Mouse (Mus musculus) neural tube, embryonic 11.5 days (tissue): ENCODE results near the gene Serping1. TPM values are rescaled to one million over a fixed set of nuclear protein-coding genes. Genes with fewer than 3 reads are reported as not detected.

Experiments
- ATAC-seq: fragments of 200-750 bp; cut with Nextera tagmentation; 2 replicates; pipeline ENCODE4 v1.8.0; 2017; ENCODE audit warnings: moderate number of reproducible peaks, mild to moderate bottlenecking, moderate TSS enrichment, moderate library complexity; ENCODE audit not compliant: insufficient read depth, low FRiP score, low TSS enrichment
- DNase-seq: peaks from one replicate; pipeline ENCODE4 v3.0.0-alpha.2; 2015; ENCODE audit warnings: low spot score
- H3K27ac ChIP-seq: fragments of 300-500 bp; sonication (generic); 2 replicates; pipeline ENCODE4 v1.5.1; 2014; ENCODE audit warnings: low read depth, mild to moderate bottlenecking, low read length
- H3K27me3 ChIP-seq: fragments of 300-500 bp; sonication (generic); 2 replicates; pipeline ENCODE4 v1.6.1; 2014; ENCODE audit warnings: mild to moderate bottlenecking, low read length, mixed read lengths; ENCODE audit not compliant: control insufficient read depth, insufficient read depth
- H3K36me3 ChIP-seq: fragments of 300-500 bp; sonication (generic); 2 replicates; pipeline ENCODE4 v1.6.1; 2014; ENCODE audit warnings: mild to moderate bottlenecking, low read length, moderate library complexity, mixed read lengths; ENCODE audit not compliant: control insufficient read depth, insufficient read depth
- H3K4me1 ChIP-seq: fragments of 300-500 bp; sonication (generic); 2 replicates; pipeline ENCODE4 v1.6.1; 2014; ENCODE audit warnings: low read length, mixed read lengths; ENCODE audit not compliant: control insufficient read depth, insufficient read depth
- H3K4me2 ChIP-seq: fragments of 300-500 bp; sonication (generic); 2 replicates; pipeline ENCODE4 v1.6.1; 2014; ENCODE audit warnings: low read depth, mild to moderate bottlenecking, moderate library complexity
- H3K4me3 ChIP-seq: fragments of 300-500 bp; sonication (generic); 2 replicates; pipeline ENCODE4 v1.5.1; 2014; ENCODE audit warnings: low read depth, low read length
- H3K9ac ChIP-seq: fragments of 300-500 bp; sonication (generic); 2 replicates; pipeline ENCODE4 v1.6.1; 2014; ENCODE audit warnings: mild to moderate bottlenecking, low read length
- H3K9me3 ChIP-seq: fragments of 300-500 bp; sonication (generic); 2 replicates; pipeline ENCODE4 v1.6.1; 2016; ENCODE audit warnings: low read length; ENCODE audit not compliant: control insufficient read depth
- WGBS: fragments of 180-500 bp; shearing (Covaris S2); extraction: QIAGEN DNeasy Blood & Tissue Kit; methylation state at CpG from one replicate; pipeline ENCODE4 v1.1.7; 2014; 5-methylcytosine and 5-hydroxymethylcytosine counted together
- polyA plus RNA-seq: library from polyadenylated mRNA; unstranded; fragments of >200 nt; fragmentation: Nextera tagmentation; extraction: Ambion mirVana; gene quantifications from 2 replicates; pipeline ENCODE4 v1.2.1, GENCODE M21; 2014

The Serping1 gene
- polyA plus RNA-seq, 1 experiment from 2014 or later: 31.9 TPM

DNA sequence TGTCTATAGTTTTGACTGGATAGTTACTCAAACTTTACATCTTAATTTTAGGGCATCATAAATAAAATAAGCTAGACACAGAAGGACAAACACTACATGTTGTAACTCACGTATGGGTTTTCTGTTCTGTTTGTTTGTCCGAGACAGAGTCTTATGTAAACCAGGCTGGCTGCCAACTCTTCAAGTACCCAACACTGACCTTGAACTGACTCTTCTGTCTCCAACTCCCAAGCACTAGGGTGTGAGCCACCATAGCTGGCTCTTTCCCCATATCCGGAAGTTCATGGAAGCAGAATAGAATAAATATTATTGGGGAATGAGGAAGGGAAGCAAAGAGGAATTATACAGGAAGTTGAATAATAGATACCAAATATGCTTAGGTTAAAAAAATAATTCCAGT is 17.3 kb upstream of the Serping1 start:
- 90% methylated on average over 3 of the region's 3 CpGs for WGBS
- no peak overlapping the region for H3K9ac ChIP-seq
- H3K27ac ChIP-seq: no peak overlapping the region
- H3K4me2 ChIP-seq: no peak overlapping the region
- DNase-seq (no peak), ATAC-seq (no peak)
- no peak overlapping the region for H3K4me3 ChIP-seq
- no peaks in the 10 kb centered on the region for H3K4me1 ChIP-seq
- H3K36me3 ChIP-seq: no peaks in the 10 kb centered on the region
- no peaks in the 10 kb centered on the region for H3K27me3 ChIP-seq
- no peaks in the 10 kb centered on the region for H3K9me3 ChIP-seq

DNA sequence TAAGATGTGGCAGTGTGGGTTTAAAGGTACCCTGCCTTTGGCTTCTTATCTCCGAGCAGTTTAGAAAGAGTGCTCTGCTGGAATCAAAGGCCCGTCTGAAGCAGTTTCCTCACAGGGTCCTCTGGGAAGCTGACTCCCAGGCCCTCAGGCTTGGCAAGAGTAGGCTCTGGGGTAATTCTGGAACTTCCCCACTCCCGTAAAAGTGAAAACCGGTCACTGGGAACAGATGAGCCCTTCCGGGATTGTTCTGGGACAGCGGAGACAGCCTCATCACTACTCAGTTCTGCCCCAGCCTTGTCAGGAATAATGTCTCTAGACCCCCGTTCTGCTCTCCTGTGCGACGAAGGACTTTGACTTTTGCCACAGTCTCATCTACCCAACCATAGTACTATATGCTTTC is 15.2 kb upstream of the Serping1 start:
- no peaks in the 10 kb centered on the region for H3K9me3 ChIP-seq
- ATAC-seq: no peak
- no peaks in the 10 kb centered on the region for H3K27me3 ChIP-seq
- 52% methylated on average over 9 of the region's 9 CpGs for WGBS
- no peak overlapping the region for H3K4me3 ChIP-seq
- H3K4me1 ChIP-seq: no peaks in the 10 kb centered on the region
- no peak for DNase-seq
- no peaks in the 10 kb centered on the region for H3K36me3 ChIP-seq
- no peak overlapping the region for H3K4me2 ChIP-seq
- H3K9ac ChIP-seq: no peak overlapping the region; the same call in 1 of the 2 replicates
- no peak overlapping the region for H3K27ac ChIP-seq

DNA sequence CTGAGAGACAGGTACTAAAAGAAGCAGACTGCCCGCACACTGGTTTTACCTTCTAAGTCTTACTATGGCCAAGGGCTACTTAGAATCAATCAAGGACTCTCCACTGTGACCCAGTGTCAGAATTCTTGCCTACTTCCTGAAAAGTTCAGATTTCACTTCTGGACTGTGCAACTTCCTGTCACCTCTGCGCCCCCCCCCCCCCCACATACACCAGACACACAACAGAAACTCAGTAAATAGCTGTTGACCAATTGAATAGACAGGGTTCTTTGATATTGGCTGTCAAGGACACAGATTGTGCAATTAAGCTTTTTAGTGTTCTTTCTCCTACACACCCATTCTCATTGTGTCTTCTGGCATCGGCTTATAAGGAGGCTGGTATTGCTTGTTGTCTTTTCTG is 13.1 kb upstream of the Serping1 start:
- no peaks in the 10 kb centered on the region for H3K4me1 ChIP-seq
- H3K36me3 ChIP-seq: no peaks in the 10 kb centered on the region
- H3K9me3 ChIP-seq: no peaks in the 10 kb centered on the region
- no peak overlapping the region for H3K9ac ChIP-seq
- H3K4me2 ChIP-seq: no peak overlapping the region
- ATAC-seq (no peak), DNase-seq (no peak)
- no peaks in the 10 kb centered on the region for H3K27me3 ChIP-seq
- H3K27ac ChIP-seq: no peak overlapping the region
- WGBS: 87% methylated on average over 3 of the region's 3 CpGs
- H3K4me3 ChIP-seq: no peak overlapping the region

DNA sequence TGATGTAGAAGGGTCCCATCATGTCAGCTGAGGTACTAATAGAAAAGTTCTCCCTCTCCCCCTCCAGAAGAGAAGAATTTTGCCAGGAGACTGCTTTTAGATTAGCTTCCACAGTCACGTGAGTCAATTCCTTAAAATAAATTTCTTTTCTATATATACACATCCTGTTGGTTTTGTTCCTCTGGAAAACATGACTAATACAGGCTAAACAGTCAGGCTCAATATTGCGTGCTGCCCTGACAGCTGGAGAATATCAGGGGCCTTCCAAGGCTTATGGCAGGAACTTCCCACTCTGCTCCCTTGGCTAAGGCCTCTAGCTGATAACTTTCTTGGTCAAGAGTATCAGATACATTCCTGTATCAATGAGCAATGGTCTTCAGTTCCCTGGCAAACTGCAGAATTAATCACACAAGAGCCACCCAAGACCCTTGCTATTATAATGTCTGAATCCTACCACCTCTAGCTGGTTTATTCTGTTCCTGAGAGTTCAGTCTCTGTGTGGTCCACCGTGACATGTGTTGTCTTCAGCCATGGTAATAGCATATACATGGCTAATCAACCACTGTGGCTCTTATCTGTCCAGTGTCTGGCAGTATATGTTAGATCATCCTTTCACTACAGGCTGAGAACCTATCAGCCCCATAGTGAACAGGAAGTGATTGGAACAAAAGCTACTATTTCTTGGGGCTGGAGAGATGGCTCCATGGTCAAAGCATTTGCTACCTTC is 8.8 kb upstream of the Serping1 start:
- no peaks in the 10 kb centered on the region for H3K9me3 ChIP-seq
- WGBS: 87% methylated on average over 3 of the region's 3 CpGs
- no peaks in the 10 kb centered on the region for H3K4me1 ChIP-seq

DNA sequence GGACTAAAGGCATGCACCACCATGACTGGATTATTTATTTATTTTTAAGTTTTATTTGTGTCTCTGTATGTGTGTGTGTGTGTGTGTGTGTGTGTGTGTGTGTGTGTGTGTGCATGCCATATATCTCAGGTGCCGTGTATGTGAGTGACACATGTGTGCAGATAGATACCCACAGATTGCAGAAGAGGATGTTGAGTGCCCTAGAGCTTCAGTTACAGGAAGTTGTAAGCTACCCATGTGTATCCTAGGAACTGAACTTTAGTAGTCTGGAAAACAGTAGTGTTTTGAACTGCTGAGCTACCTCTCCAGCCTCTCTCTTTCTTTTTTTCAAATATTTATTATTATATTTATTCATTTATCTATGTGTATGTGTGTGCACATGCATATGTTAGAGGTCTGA is 8.1 kb upstream of the Serping1 start:
- no peaks in the 10 kb centered on the region for H3K27me3 ChIP-seq
- DNase-seq (no peak), ATAC-seq (no peak)
- H3K9ac ChIP-seq: no peak overlapping the region
- 100% methylated on average over 1 of the region's 1 CpGs for WGBS
- no peaks in the 10 kb centered on the region for H3K36me3 ChIP-seq
- H3K4me1 ChIP-seq: no peaks in the 10 kb centered on the region
- no peak overlapping the region for H3K4me2 ChIP-seq
- H3K9me3 ChIP-seq: no peaks in the 10 kb centered on the region
- no peak overlapping the region for H3K27ac ChIP-seq
- no peak overlapping the region for H3K4me3 ChIP-seq

More for the DNA sequence above, 8.8 kb upstream of the Serping1 start:
- H3K36me3 ChIP-seq: no peaks in the 10 kb centered on the region
- H3K27ac ChIP-seq: no peak overlapping the region
- no peak overlapping the region for H3K9ac ChIP-seq
- ATAC-seq (no peak), DNase-seq (no peak)
- no peaks in the 10 kb centered on the region for H3K27me3 ChIP-seq
- no peak overlapping the region for H3K4me2 ChIP-seq
- no peak overlapping the region for H3K4me3 ChIP-seq

DNA sequence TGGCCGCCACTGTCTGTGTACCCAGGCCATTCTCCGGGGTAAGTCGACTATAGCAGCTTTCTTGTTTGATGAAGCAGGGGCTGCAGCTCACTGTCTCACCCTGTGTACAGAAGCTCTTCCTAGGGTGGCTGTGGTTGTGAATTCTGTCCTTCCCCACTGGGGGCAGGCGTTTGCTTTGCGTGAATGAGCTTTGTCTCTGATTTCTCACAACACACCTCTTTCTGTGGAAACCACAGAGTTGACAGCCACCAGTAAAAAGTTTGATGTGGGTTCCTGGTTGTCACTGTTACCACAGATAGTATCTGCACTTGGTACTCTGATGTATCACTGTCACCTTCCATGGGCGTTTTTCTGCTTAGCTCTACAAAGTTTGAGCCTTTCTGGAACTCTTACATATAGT is 4.0 kb upstream of the Serping1 start:
- Histone ChIP-seq H3K36me3 (no peaks in the 10 kb centered on the region), H3K4me3 (no peak overlapping the region), H3K4me1 (peaks cover under 1% of the 10 kb centered on the region; the same call in 1 of the 2 replicates), H3K27ac (no peak overlapping the region), H3K27me3 (no peaks in the 10 kb centered on the region), H3K9me3 (no peaks in the 10 kb centered on the region), H3K4me2 (no peak overlapping the region), H3K9ac (no peak overlapping the region)
- WGBS: 63% methylated on average over 6 of the region's 6 CpGs
- DNase-seq (no peak), ATAC-seq (no peak)

DNA sequence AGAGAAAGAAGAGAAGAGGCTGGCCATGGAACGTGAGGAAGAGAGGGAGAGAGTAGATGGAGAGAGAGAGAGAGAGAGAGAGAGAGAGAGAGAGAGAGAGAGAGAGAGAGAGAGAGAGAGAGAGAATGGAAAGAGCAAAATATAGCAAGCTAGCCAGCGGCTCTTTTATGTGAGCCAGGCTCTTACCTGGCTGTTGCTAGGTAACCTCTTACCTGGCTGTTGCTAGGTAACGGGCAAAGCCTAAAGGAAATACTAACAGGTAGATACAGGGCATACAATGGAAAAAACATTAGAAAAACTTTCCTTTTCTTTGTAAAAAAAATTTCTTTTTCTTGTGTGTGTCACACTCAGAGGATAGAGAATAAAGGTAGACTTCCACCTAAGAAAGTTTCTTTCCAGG is 2.5 kb upstream of the Serping1 start:
- H3K27ac ChIP-seq: no peak overlapping the region
- ATAC-seq (no peak), DNase-seq (no peak)
- peaks cover 3% of the 10 kb centered on the region; the same call in 1 of the 2 replicates for H3K4me1 ChIP-seq
- H3K4me2 ChIP-seq: no peak overlapping the region
- H3K36me3 ChIP-seq: no peaks in the 10 kb centered on the region
- no peak overlapping the region for H3K9ac ChIP-seq
- no peaks in the 10 kb centered on the region for H3K27me3 ChIP-seq
- no peaks in the 10 kb centered on the region for H3K9me3 ChIP-seq
- H3K4me3 ChIP-seq: no peak overlapping the region
- 70% methylated on average over 3 of the region's 3 CpGs for WGBS

DNA sequence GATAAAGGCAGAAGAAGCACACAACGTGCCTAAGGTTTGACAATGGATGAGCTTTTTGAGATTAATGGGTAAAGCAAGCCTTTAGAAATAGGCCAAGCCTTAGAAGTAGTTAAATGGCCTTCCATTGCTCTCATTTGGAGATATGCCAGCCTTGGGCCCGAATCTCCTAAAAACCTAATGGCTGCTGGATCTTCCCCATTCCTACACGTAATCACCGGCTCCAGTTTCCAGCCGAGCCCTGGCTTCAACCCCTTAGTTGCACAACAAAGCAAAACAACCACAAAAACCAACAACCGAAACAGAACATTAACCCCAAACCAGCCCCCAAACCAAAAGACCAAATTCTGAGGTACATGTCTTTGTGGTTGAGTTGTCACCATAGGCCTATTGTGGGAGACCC is 421 bp upstream of the Serping1 start:
- DNase-seq: no peak
- H3K27me3 ChIP-seq: no peaks in the 10 kb centered on the region
- H3K9ac ChIP-seq: no peak overlapping the region
- no peak for ATAC-seq
- no peaks in the 10 kb centered on the region for H3K9me3 ChIP-seq
- H3K4me2 ChIP-seq: no peak overlapping the region
- 82% methylated on average over 6 of the region's 6 CpGs for WGBS
- no peak overlapping the region for H3K4me3 ChIP-seq
- peaks cover 3% of the 10 kb centered on the region; the same call in 1 of the 2 replicates for H3K4me1 ChIP-seq
- H3K36me3 ChIP-seq: no peaks in the 10 kb centered on the region
- no peak overlapping the region for H3K27ac ChIP-seq

DNA sequence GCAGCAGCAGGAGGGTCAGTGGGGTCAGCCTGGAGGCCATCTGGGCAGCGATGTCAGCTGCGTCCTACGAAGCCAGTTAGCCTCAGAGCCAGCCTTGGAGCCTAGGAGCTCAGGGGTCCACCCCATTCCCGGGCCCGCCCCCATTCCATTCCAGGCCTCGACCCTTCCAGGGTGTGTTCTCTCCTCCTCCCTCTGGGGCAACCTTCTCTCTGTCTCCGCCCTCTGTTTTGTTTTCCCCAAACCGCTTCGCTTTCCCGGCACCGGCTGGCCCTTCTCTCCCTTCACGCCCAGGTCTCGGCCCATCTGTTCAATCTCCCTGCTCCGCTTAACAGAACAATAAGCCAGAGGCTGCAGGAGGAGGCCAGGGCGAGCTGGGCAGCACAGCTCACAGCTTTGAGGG is 493 bp downstream of the Serping1 start:
- Histone ChIP-seq H3K9ac (peak overlapping the region; percentile 61), H3K36me3 (no peaks in the 10 kb centered on the region), H3K4me3 (peak overlapping the region; percentile 24), H3K27ac (peak overlapping the region; percentile 81), H3K4me1 (peaks cover 3% of the 10 kb centered on the region; the same call in 1 of the 2 replicates), H3K27me3 (no peaks in the 10 kb centered on the region), H3K9me3 (no peaks in the 10 kb centered on the region), H3K4me2 (peak overlapping the region; percentile 46)
- ATAC-seq (peak; percentile 90), DNase-seq (peak; percentile 77)
- 0% methylated on average over 14 of the region's 15 CpGs for WGBS
